Comparison of ENCODE assay signal across 13 mouse cellular contexts in genomic region chr7:143159446-143159845, GRCm38 (mm10). TPM values are rescaled to one million over a fixed set of nuclear protein-coding genes. Genes with fewer than 3 reads are reported as not detected.
DNase-seq lines count a peak whose midpoint lies in the region; ATAC-seq and TF ChIP-seq lines count a peak whose summit lies in the region.
"Had no signal": no experiment of that assay in that cellular context is flagged by ENCODE, and none has a peak within 500 bp of the region (broad histone marks: within the 10 kb centered on the region; RNA-seq: fewer than 3 reads in every experiment).

No protein-coding gene starts in this region.

- peaks cover 39% of the 10 kb centered on the region for H3K4me1 ChIP-seq in heart, embryonic 10.5 days
- H3K4me1 ChIP-seq in kidney, embryonic 15.5 days: peaks cover 32% of the 10 kb centered on the region
- H3K4me1 ChIP-seq in embryonic facial prominence, embryonic 10.5 days: peaks cover 39% of the 10 kb centered on the region
- H3K4me1 ChIP-seq in hindbrain, embryonic 16.5 days (ENCODE audit: control insufficient read depth, insufficient read depth, low read depth, low read length): no peaks in the 10 kb centered on the region
- peaks cover under 1% of the 10 kb centered on the region; the same call in 1 of the 2 replicates for H3K4me1 ChIP-seq in stomach, postnatal 0 days (replicated peaks; ENCODE audit: control insufficient read depth, insufficient read depth)

- DNase-seq in heart, embryonic 10.5 days (ENCODE audit: low spot score): no peak
- no peak for DNase-seq in heart, postnatal 4 days
- no peak for DNase-seq in kidney, postnatal 14 days
- peak; percentile 55 for DNase-seq in embryonic facial prominence, embryonic 10.5 days (ENCODE audit: low spot score)
- no peak for DNase-seq in stomach, postnatal 0 days (ENCODE audit: low spot score)
- no peak for DNase-seq in right cerebral cortex, postnatal 4 days
- DNase-seq: cerebellum, adult 11-12 months; liver; thymus, postnatal 36 days had no signal

- H3K36me3 ChIP-seq in heart, embryonic 10.5 days: no peaks in the 10 kb centered on the region
- no peaks in the 10 kb centered on the region for H3K36me3 ChIP-seq in kidney, embryonic 15.5 days
- no peaks in the 10 kb centered on the region for H3K36me3 ChIP-seq in embryonic facial prominence, embryonic 10.5 days (replicated peaks)
- H3K36me3 ChIP-seq in hindbrain, embryonic 16.5 days (ENCODE audit: control insufficient read depth, insufficient read depth, low read length): no peaks in the 10 kb centered on the region
- H3K36me3 ChIP-seq in stomach, postnatal 0 days (ENCODE audit: control insufficient read depth, insufficient read depth, low read length): no peaks in the 10 kb centered on the region
- H3K36me3 ChIP-seq: intestine, embryonic 15.5 days; stomach, embryonic 15.5 days had no signal

- no peak overlapping the region for H3K4me3 ChIP-seq in heart, embryonic 10.5 days
- H3K4me3 ChIP-seq in kidney, embryonic 15.5 days (replicated peaks): no peak overlapping the region
- H3K4me3 ChIP-seq in embryonic facial prominence, embryonic 10.5 days: no peak overlapping the region
- no peak overlapping the region for H3K4me3 ChIP-seq in hindbrain, embryonic 16.5 days (ENCODE audit: low read length)
- no peak overlapping the region for H3K4me3 ChIP-seq in stomach, postnatal 0 days (ENCODE audit: low read depth, low read length)
- H3K4me3 ChIP-seq: intestine, embryonic 15.5 days; stomach, embryonic 15.5 days had no signal

- peaks cover 7% of the 10 kb centered on the region; the same call in 1 of the 2 replicates for H3K27me3 ChIP-seq in heart, embryonic 10.5 days (ENCODE audit: insufficient read depth, poor library complexity, severe bottlenecking)
- H3K27me3 ChIP-seq in kidney, embryonic 15.5 days: no peaks in the 10 kb centered on the region
- peaks cover 29% of the 10 kb centered on the region for H3K27me3 ChIP-seq in embryonic facial prominence, embryonic 10.5 days (replicated peaks; ENCODE audit: low read depth, poor library complexity, severe bottlenecking)
- 0 out of 2 replicates have a peak, but pooled peaks cover 2% of the 10 kb centered on the region for H3K27me3 ChIP-seq in hindbrain, embryonic 16.5 days (replicated peaks; ENCODE audit: control insufficient read depth, insufficient read depth, low read length)
- no peaks in the 10 kb centered on the region for H3K27me3 ChIP-seq in stomach, postnatal 0 days (ENCODE audit: control insufficient read depth, insufficient read depth, low read length)
- H3K27me3 ChIP-seq: intestine, embryonic 15.5 days; stomach, embryonic 15.5 days had no signal

- no peaks in the 10 kb centered on the region for H3K9me3 ChIP-seq in heart, embryonic 10.5 days
- H3K9me3 ChIP-seq in kidney, embryonic 15.5 days (replicated peaks): no peaks in the 10 kb centered on the region
- no peaks in the 10 kb centered on the region for H3K9me3 ChIP-seq in embryonic facial prominence, embryonic 10.5 days
- no peaks in the 10 kb centered on the region for H3K9me3 ChIP-seq in hindbrain, embryonic 16.5 days (ENCODE audit: control insufficient read depth, low read length)
- no peaks in the 10 kb centered on the region for H3K9me3 ChIP-seq in stomach, postnatal 0 days (ENCODE audit: control insufficient read depth, low read length)
- H3K9me3 ChIP-seq: intestine, embryonic 15.5 days; stomach, embryonic 15.5 days had no signal

- no peak overlapping the region for H3K4me2 ChIP-seq in kidney, embryonic 15.5 days
- H3K4me2 ChIP-seq in hindbrain, embryonic 16.5 days (ENCODE audit: low read length): no peak overlapping the region
- no peak overlapping the region for H3K4me2 ChIP-seq in stomach, postnatal 0 days (replicated peaks; ENCODE audit: low read depth)
- H3K4me2 ChIP-seq: intestine, embryonic 15.5 days; stomach, embryonic 15.5 days had no signal

- no peak for TF ChIP-seq CTCF in stomach, postnatal 0 days (IDR thresholded peaks at IDR 0.05; ENCODE audit: low read depth)

- ATAC-seq in kidney, embryonic 15.5 days (replicated peaks; ENCODE audit: low FRiP score): peak; percentile 24; the same call in 1 of the 2 replicates
- ATAC-seq in hindbrain, embryonic 16.5 days: no peak
- no peak for ATAC-seq in stomach, postnatal 0 days (ENCODE audit: low FRiP score, low TSS enrichment)
- ATAC-seq: intestine, embryonic 15.5 days had no signal

- WGBS in heart, embryonic 10.5 days: 50% methylated on average over 11 of the region's 11 CpGs
- 21% methylated on average over 11 of the region's 11 CpGs for WGBS in kidney, embryonic 15.5 days
- 45% methylated on average over 11 of the region's 11 CpGs for WGBS in embryonic facial prominence, embryonic 10.5 days
- 16% methylated on average over 8 of the region's 11 CpGs for WGBS in hindbrain, embryonic 16.5 days
- WGBS in stomach, postnatal 0 days: 65% methylated on average over 11 of the region's 11 CpGs

- no peak overlapping the region for H3K9ac ChIP-seq in kidney, embryonic 15.5 days
- H3K9ac ChIP-seq in hindbrain, embryonic 16.5 days (ENCODE audit: low read depth, low read length): peak overlapping the region; percentile 13; the same call in 1 of the 2 replicates
- H3K9ac ChIP-seq in stomach, postnatal 0 days (ENCODE audit: low read length): no peak overlapping the region; the same call in 1 of the 2 replicates
- H3K9ac ChIP-seq: intestine, embryonic 15.5 days; stomach, embryonic 15.5 days had no signal

- no peak for TF ChIP-seq EP300 in stomach, postnatal 0 days (optimal IDR thresholded peaks at IDR 0.05)

- peak overlapping the region; percentile 77 for H3K27ac ChIP-seq in heart, embryonic 10.5 days
- no peak overlapping the region for H3K27ac ChIP-seq in kidney, embryonic 15.5 days
- peak overlapping the region; percentile 72 for H3K27ac ChIP-seq in embryonic facial prominence, embryonic 10.5 days (replicated peaks)
- no peak overlapping the region for H3K27ac ChIP-seq in hindbrain, embryonic 16.5 days (ENCODE audit: low read depth, low read length)
- H3K27ac ChIP-seq in stomach, postnatal 0 days (replicated peaks): no peak overlapping the region
- H3K27ac ChIP-seq: intestine, embryonic 15.5 days; stomach, embryonic 15.5 days had no signal

RNA-seq across cellular contexts. Expression of gene Kcnq1, which starts 53.3 kb away (rescaled TPM):
- 5.4 and 10.5 TPM in 2 replicates for polyA plus RNA-seq in heart, embryonic 10.5 days (2016; fragmentation: Nextera tagmentation; extraction: Ambion mirVana)
- 10 to 100 TPM; 51.7 to 55.3 TPM for total RNA-seq in heart, postnatal 4 days (2021)
- polyA plus RNA-seq in kidney, embryonic 15.5 days (2015; fragmentation: Nextera tagmentation; extraction: Ambion mirVana): 5.8 and 6.5 TPM in 2 replicates
- polyA plus RNA-seq in embryonic facial prominence, embryonic 10.5 days (2016; fragmentation: Nextera tagmentation; extraction: Ambion mirVana): 1.0 and 1.5 TPM in 2 replicates
- 1.3 and 2.2 TPM in 2 replicates for polyA plus RNA-seq in hindbrain, embryonic 16.5 days (2015; fragmentation: Nextera tagmentation; extraction: Ambion mirVana)
- polyA plus RNA-seq in stomach, postnatal 0 days (2015; fragmentation: Nextera tagmentation; extraction: Ambion mirVana): 17.8 and 21.2 TPM in 2 replicates

Comparison
In these comparisons a context has a peak if more than half of its experiments do, and no peak if none do; other contexts are left out.
1. H3K27ac ChIP-seq: peak in heart, embryonic 10.5 days (single experiment) and embryonic facial prominence, embryonic 10.5 days (single experiment); none in kidney, embryonic 15.5 days (single experiment), hindbrain, embryonic 16.5 days (single experiment) and stomach, postnatal 0 days (single experiment).